Mouse (Mus musculus) bone marrow, adult 2 months (tissue): Measurements from ENCODE around the gene Azin2.

ENCODE experiments used
- CTCF ChIP-seq: fragments of 200-500 bp; IDR thresholded peaks from 2 replicates; pipeline ENCODE4 v1.5.1; 2011; ENCODE audit warnings: low read length, control low read depth; ENCODE audit not compliant: control insufficient read depth, insufficient read depth
- POLR2A ChIP-seq: fragments of 200-500 bp; IDR thresholded peaks from 2 replicates; pipeline ENCODE4 v1.6.1; 2011; ENCODE audit warnings: low read depth, mild to moderate bottlenecking, control low read depth, low read length, borderline replicate concordance; ENCODE audit not compliant: control insufficient read depth

DNA sequence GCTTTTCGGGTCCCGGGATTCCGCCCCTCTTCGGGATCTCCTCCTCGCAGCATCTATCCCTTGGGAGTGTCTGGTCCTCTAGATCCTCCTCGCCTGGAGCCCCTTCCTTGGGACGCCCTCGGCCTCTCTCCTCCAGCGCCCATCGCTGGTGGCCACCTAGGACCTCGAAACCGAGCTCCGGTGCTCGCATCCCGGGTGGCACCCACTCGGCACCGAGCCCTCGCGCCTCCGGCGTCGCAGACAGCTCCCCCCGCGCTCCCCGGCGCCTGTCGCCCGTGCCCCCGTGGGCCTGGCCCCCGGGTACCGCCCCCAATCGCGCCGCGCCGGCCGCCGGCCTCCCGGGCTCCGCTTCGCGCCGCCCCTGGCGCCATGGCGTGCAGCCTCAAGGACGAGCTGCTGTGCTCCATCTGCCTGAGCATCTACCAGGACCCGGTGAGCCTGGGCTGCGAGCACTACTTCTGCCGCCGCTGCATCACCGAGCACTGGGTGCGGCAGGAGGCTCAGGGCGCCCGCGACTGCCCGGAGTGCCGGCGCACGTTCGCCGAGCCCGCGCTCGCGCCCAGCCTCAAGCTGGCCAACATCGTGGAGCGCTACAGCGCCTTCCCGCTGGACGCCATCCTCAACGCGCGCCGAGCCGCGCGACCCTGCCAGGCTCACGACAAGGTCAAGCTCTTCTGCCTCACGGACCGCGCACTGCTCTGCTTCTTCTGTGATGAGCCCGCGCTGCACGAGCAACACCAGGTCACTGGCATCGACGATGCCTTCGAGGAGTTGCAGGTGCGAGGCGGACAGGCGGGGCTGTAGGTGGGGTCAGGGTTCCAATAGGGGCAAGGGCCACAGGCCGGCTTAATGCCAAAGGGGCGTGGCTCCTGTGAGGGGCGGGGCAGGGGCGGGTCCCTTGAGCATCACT lies 78.2 kb downstream of the Azin2 start:
- TF ChIP-seq POLR2A (no peak), CTCF (no peak)
